Comparison of ENCODE assay signal across 8 mouse cellular contexts in the genomic region with DNA sequence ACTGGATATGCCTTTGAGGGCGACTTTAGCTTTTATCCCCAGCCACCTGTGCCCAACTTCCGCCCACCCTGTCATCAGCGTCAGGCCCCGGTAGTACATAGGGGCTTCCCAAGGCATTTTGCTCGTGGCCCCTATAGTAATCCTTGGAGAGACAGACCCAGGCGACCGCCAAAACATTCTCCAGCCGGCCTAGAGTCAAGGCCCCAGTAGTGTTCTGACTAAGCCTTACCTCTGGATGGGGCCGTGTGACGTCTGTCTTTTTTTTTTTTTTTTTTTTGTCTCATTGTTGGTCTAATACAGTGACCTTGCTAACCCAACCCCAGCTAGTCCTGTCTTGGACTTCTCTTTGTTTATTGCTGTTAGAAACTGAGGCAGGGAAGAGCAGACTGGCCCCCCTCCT.
DNase-seq lines count a peak whose midpoint lies in the region; TF ChIP-seq lines count a peak whose summit lies in the region.
"Not testable (repeated sequence)": the region's sequence is repeated elsewhere in the genome, so short reads cannot be mapped to it uniquely, and the experiment has no call there.

No protein-coding gene starts in this region.

- TF ChIP-seq EP300 in CH12.LX (IDR thresholded peaks at IDR 0.05; ENCODE audit: low read length), result peak; percentile 30; the same call in 1 of the 2 replicates
- not testable (repeated sequence) for TF ChIP-seq EP300 in ES-Bruce4 (IDR thresholded peaks at IDR 0.05; ENCODE audit: insufficient read depth, low read depth, low read length)

- not testable (repeated sequence) for TF ChIP-seq CTCF in CH12.LX (conservative IDR thresholded peaks at IDR 0.05 in 1 of 2, IDR thresholded peaks at IDR 0.05 in 1 of 2; ENCODE audit: low read depth in 2 of 2, low read length in 2 of 2); E14TG2a.4 (conservative IDR thresholded peaks at IDR 0.05; ENCODE audit: low read length); ES-Bruce4 (IDR thresholded peaks at IDR 0.05; ENCODE audit: low read depth, low read length)

- not testable (repeated sequence) for H3K9me3 ChIP-seq in CH12.LX (replicated peaks; ENCODE audit: low read length); E14TG2a.4 (ENCODE audit: low read length); ES-Bruce4 (replicated peaks; ENCODE audit: control insufficient read depth, insufficient read depth, low read length, poor library complexity, severe bottlenecking); ES-E14 (ENCODE audit: control insufficient read depth, insufficient read depth, low read depth, low read length)

- not testable (repeated sequence) for H3K9ac ChIP-seq in CH12.LX (ENCODE audit: insufficient read depth, low read depth)
- H3K9ac ChIP-seq in ES-Bruce4 (ENCODE audit: low read depth, poor library complexity, severe bottlenecking) (peak overlapping the region; percentile 43), ES-E14 (ENCODE audit: insufficient read depth, low read depth, low read length, poor library complexity, severe bottlenecking) (peak overlapping the region; percentile 58; the same call in 1 of the 2 replicates)

- in situ Hi-C loops in CH12.LX (cut with MboI; ENCODE audit: low pct_ligation_motif_present, low pct_unique_long_range_greater_than_20kb, low sequenced_read_pairs), result loop anchor here (10.0 kb wide), 1 partner anchor 70 kb away; no protein-coding TSS in a partner anchor
- in situ Hi-C loops in ES-E14 (cut with MboI; ENCODE audit: low sequenced_read_pairs in 2 of 2, unreplicated experiment in 2 of 2), result not testable (repeated sequence)

- H3K4me3 ChIP-seq in CH12.LX (replicated peaks in 1 of 3; ENCODE audit: low read depth in 2 of 3, low read length in 2 of 3, poor library complexity in 1 of 3) (peak overlapping the region; percentile 36 to 60 (median 58)), E14TG2a.4 (replicated peaks; ENCODE audit: low read length) (peak overlapping the region; percentile 81), ES-Bruce4 (ENCODE audit: low read depth, low read length) (peak overlapping the region; percentile 26), ES-E14 (ENCODE audit: insufficient read depth in 1 of 2, low read depth in 1 of 2, low read length in 2 of 2, poor library complexity in 1 of 2, severe bottlenecking in 1 of 2) (peak overlapping the region; percentile 8 to 79; a peak in 3 of 4 replicates)

- H3K4me1 ChIP-seq in CH12.LX (ENCODE audit: control insufficient read depth in 1 of 2, insufficient read depth in 2 of 2) (peaks cover 37 to 67% of the 10 kb centered on the region in 2 experiments), E14TG2a.4 (replicated peaks; ENCODE audit: low read depth, low read length) (peaks cover 91% of the 10 kb centered on the region), ES-E14 (ENCODE audit: control insufficient read depth in 2 of 2, insufficient read depth in 2 of 2, low read length in 2 of 2, poor library complexity in 1 of 2) (peaks cover 9 to 13% of the 10 kb centered on the region in 2 experiments)
- H3K4me1 ChIP-seq in ES-Bruce4 (ENCODE audit: control insufficient read depth, insufficient read depth, low read length), result not testable (repeated sequence)

- H3K79me2 ChIP-seq in CH12.LX (replicated peaks; ENCODE audit: control insufficient read depth, extremely low read depth, insufficient read depth, poor library complexity, severe bottlenecking), result peaks cover 32% of the 10 kb centered on the region

- H3K4me2 ChIP-seq in CH12.LX (ENCODE audit: insufficient read depth, low read depth, poor library complexity, severe bottlenecking), result peak overlapping the region; percentile 4; the same call in 1 of the 2 replicates

- dilution Hi-C loops in CH12.LX (cut with MboI; ENCODE audit: extremely low pct_ligation_motif_present, extremely low pct_unique_long_range_greater_than_20kb, low sequenced_read_pairs), result not testable (repeated sequence)

- H3K27me3 ChIP-seq in CH12.LX (replicated peaks); E14TG2a.4 (ENCODE audit: insufficient read depth, low read length); ES-Bruce4 (ENCODE audit: control insufficient read depth, insufficient read depth, low read length, poor library complexity, severe bottlenecking): not testable (repeated sequence)

- H3K36me3 ChIP-seq in CH12.LX (replicated peaks in 1 of 2; ENCODE audit: control insufficient read depth in 1 of 2, insufficient read depth in 1 of 2, low read length in 1 of 2) (peaks cover 45 to 76% of the 10 kb centered on the region in 2 experiments), E14TG2a.4 (ENCODE audit: insufficient read depth, low read length) (peaks cover 85% of the 10 kb centered on the region), ES-Bruce4 (ENCODE audit: control insufficient read depth, insufficient read depth, low read length, poor library complexity, severe bottlenecking) (peaks cover 24% of the 10 kb centered on the region), ES-E14 (ENCODE audit: control insufficient read depth, insufficient read depth, low read length, poor library complexity, severe bottlenecking) (peaks cover 29% of the 10 kb centered on the region)

- TF ChIP-seq RAD21 in CH12.LX (IDR thresholded peaks at IDR 0.05; ENCODE audit: low read depth, low read length), result not testable (repeated sequence)

- H3K27ac ChIP-seq in CH12.LX (ENCODE audit: insufficient read depth, low read depth); ES-Bruce4 (ENCODE audit: insufficient read depth, low read length): not testable (repeated sequence)
- H3K27ac ChIP-seq in ES-E14 (ENCODE audit: insufficient read depth, low read depth, low read length, poor library complexity, severe bottlenecking), result peak overlapping the region; percentile 88; the same call in 1 of the 2 replicates

- DNase-seq in CH12.LX (ENCODE audit: extremely low read depth) (peak; percentile 56), ZHBTc4 (ENCODE audit: low read depth, low spot score) (peak; percentile 14)
- not testable (repeated sequence) for DNase-seq in ES-E14 (ENCODE audit: low read depth, low spot score)
- DNase-seq in adrenal gland, adult 2 months, result peak; percentile 28
- DNase-seq in adrenal gland, postnatal 14 days, result peak; percentile 26
- DNase-seq in heart, adult 11 months, result peak; percentile 61

- not testable (repeated sequence) for TF ChIP-seq POLR2A in CH12.LX (IDR thresholded peaks at IDR 0.05; ENCODE audit: low read depth, low read length); ES-Bruce4 (IDR thresholded peaks at IDR 0.05; ENCODE audit: insufficient read depth, low read length)

TF ChIP-seq in CH12.LX, 34 proteins besides CTCF, POLR2A, EP300 and RAD21:
- TF ChIP-seq ETS1 (conservative IDR thresholded peaks at IDR 0.05; ENCODE audit: low read depth, low read length), result peak; percentile 54; the same call in 1 of the 2 replicates
- TF ChIP-seq JUND (conservative IDR thresholded peaks at IDR 0.05; ENCODE audit: low read depth, low read length), result 0 out of 2 replicates have a peak, but pooled peaks have one; percentile 13
- 0 out of 2 replicates have a peak, but pooled peaks have one; percentile 11 for TF ChIP-seq BHLHE40 (IDR thresholded peaks at IDR 0.05; ENCODE audit: low read depth, low read length)
- TF ChIP-seq MEF2A (IDR thresholded peaks at IDR 0.05; ENCODE audit: borderline replicate concordance, low read depth, low read length), result peak; percentile 14; the same call in 1 of the 2 replicates
- peak; percentile 81 for TF ChIP-seq IRF4 (IDR thresholded peaks at IDR 0.05; ENCODE audit: low read depth, low read length)
- TF ChIP-seq ZNF384 (IDR thresholded peaks at IDR 0.05; ENCODE audit: low read depth, low read length), result peak; percentile 91

Comparison
In these comparisons a context has a peak if more than half of its experiments do, and no peak if none do; other contexts are left out.
1. H3K4me3 ChIP-seq: peak in every context shown above with its lines; median percentile 81 in E14TG2a.4; 58 in CH12.LX; 44 in ES-E14; 26 in ES-Bruce4.